Mouse (Mus musculus) forebrain, postnatal 0 days (tissue): ENCODE data around the gene Moxd1. TPM values are rescaled to one million over a fixed set of nuclear protein-coding genes. Genes with fewer than 3 reads are reported as not detected.
A peak's percentile ranks its signal among the peaks of the same experiment; 100 is the strongest.

Source experiments
- ATAC-seq: fragments of 200-750 bp; cut with Nextera tagmentation; 2 replicates; pipeline ENCODE4 v1.8.0; 2017; ENCODE audit warnings: mild to moderate bottlenecking, moderate library complexity
- DNase-seq: peaks from one replicate; pipeline ENCODE4 v3.0.0-alpha.2; 2015
- H3K27ac ChIP-seq: fragments of 300-500 bp; sonication (generic); 2 replicates; pipeline ENCODE4 v1.5.1; 2014; ENCODE audit warnings: low read depth, mild to moderate bottlenecking, antibody characterized with exemption, low read length, moderate library complexity, mixed read lengths
- H3K27me3 ChIP-seq: fragments of 300-500 bp; sonication (generic); 2 replicates; pipeline ENCODE4 v1.6.1; 2014; ENCODE audit warnings: mild to moderate bottlenecking, low read length, mixed read lengths; ENCODE audit not compliant: insufficient read depth
- H3K36me3 ChIP-seq: fragments of 300-500 bp; sonication (generic); 2 replicates; pipeline ENCODE4 v1.6.1; 2014; ENCODE audit warnings: mild to moderate bottlenecking, moderate library complexity; ENCODE audit not compliant: insufficient read depth
- H3K4me1 ChIP-seq: fragments of 300-500 bp; sonication (generic); 2 replicates; pipeline ENCODE4 v1.6.1; 2014; ENCODE audit warnings: antibody characterized with exemption; ENCODE audit not compliant: insufficient read depth
- H3K4me2 ChIP-seq: fragments of 300-500 bp; sonication (generic); 2 replicates; pipeline ENCODE4 v1.6.1; 2014; ENCODE audit warnings: low read depth, mild to moderate bottlenecking, moderate library complexity
- H3K4me3 ChIP-seq: fragments of 300-500 bp; sonication (generic); 2 replicates; pipeline ENCODE4 v1.5.1; 2014; ENCODE audit warnings: low read depth, low read length, mixed read lengths
- H3K9ac ChIP-seq: fragments of 300-500 bp; sonication (generic); 2 replicates; pipeline ENCODE4 v1.6.1; 2014; ENCODE audit warnings: mild to moderate bottlenecking
- H3K9me3 ChIP-seq: fragments of 300-500 bp; sonication (generic); 2 replicates; pipeline ENCODE4 v1.6.1; 2016; ENCODE audit warnings: low read length
- CTCF ChIP-seq: sonication (generic); IDR thresholded peaks from 2 replicates; pipeline ENCODE4 v1.5.1; 2016; ENCODE audit warnings: antibody characterized with exemption, control low read depth, low read depth
- WGBS: fragments of 180-500 bp; shearing (Covaris S2); extraction: QIAGEN DNeasy Blood & Tissue Kit; methylation state at CpG from one replicate; pipeline ENCODE4 v1.1.7; 2014; 5-methylcytosine and 5-hydroxymethylcytosine counted together
- polyA plus RNA-seq: library from polyadenylated mRNA; unstranded; fragments of >200 nt; fragmentation: Nextera tagmentation; extraction: Ambion mirVana; gene quantifications from 2 replicates; pipeline ENCODE4 v1.2.1, GENCODE M21; 2015
- total RNA-seq: library from RNA; depleted of rRNA; stranded (reverse); fragments of >200 nt; gene quantifications from 2 replicates; pipeline ENCODE4 v1.2.3, GENCODE M21; 2014

Gene Moxd1
- total and polyA plus RNA-seq, 2 experiments from 2014 or later = 3.3 to 5.1 TPM

- no peak overlapping the region for H3K27ac ChIP-seq
- ATAC-seq = no peak
- H3K36me3 ChIP-seq = no peaks in the 10 kb centered on the region
- H3K9me3 ChIP-seq = no peaks in the 10 kb centered on the region
- H3K4me2 ChIP-seq = no peak overlapping the region
- TF ChIP-seq CTCF = no peak
- no peak overlapping the region for H3K4me3 ChIP-seq
- H3K4me1 ChIP-seq = no peaks in the 10 kb centered on the region
- no peak for DNase-seq
- 55% methylated on average over 6 of the region's 6 CpGs for WGBS
- H3K27me3 ChIP-seq = 0 out of 2 replicates have a peak, but pooled peaks cover 5% of the 10 kb centered on the region
- H3K9ac ChIP-seq = no peak overlapping the region
Observed at GRCm38 (mm10) chr10:24217558-24218268, 5.6 kb upstream of the Moxd1 start.

GRCm38 (mm10) chr10:24220931-24221330 lies 2.4 kb upstream of the Moxd1 start:
- no peak for ATAC-seq
- Histone ChIP-seq H3K4me2 (no peak overlapping the region), H3K27ac (no peak overlapping the region), H3K4me3 (no peak overlapping the region), H3K36me3 (no peaks in the 10 kb centered on the region), H3K27me3 (peaks cover 17% of the 10 kb centered on the region), H3K9ac (no peak overlapping the region), H3K9me3 (no peaks in the 10 kb centered on the region), H3K4me1 (no peaks in the 10 kb centered on the region)
- DNase-seq = no peak
- 66% methylated on average over 5 of the region's 5 CpGs for WGBS
- no peak for TF ChIP-seq CTCF

GRCm38 (mm10) chr10:24222911-24223310 lies 406 bp upstream of the Moxd1 start:
- H3K4me3 ChIP-seq = peak overlapping the region; percentile 40
- peaks cover 17% of the 10 kb centered on the region for H3K27me3 ChIP-seq
- no peaks in the 10 kb centered on the region for H3K36me3 ChIP-seq
- no peaks in the 10 kb centered on the region for H3K9me3 ChIP-seq
- no peak overlapping the region for H3K27ac ChIP-seq
- peak overlapping the region; percentile 83 for H3K4me2 ChIP-seq
- no peaks in the 10 kb centered on the region for H3K4me1 ChIP-seq
- H3K9ac ChIP-seq = peak overlapping the region; percentile 29; the same call in 1 of the 2 replicates
- no peak for TF ChIP-seq CTCF
- DNase-seq (no peak), ATAC-seq (no peak; the same call in 1 of the 2 replicates)
- WGBS = 13% methylated on average over 6 of the region's 6 CpGs

- no peaks in the 10 kb centered on the region for H3K4me1 ChIP-seq
- no peak for TF ChIP-seq CTCF
- no peak for DNase-seq
- no peak for ATAC-seq
- H3K9me3 ChIP-seq = no peaks in the 10 kb centered on the region
- 38% methylated on average over 8 of the region's 8 CpGs for WGBS
- H3K4me2 ChIP-seq = no peak overlapping the region
- H3K4me3 ChIP-seq = no peak overlapping the region
- H3K27ac ChIP-seq = no peak overlapping the region
- H3K27me3 ChIP-seq = peaks cover 17% of the 10 kb centered on the region
- no peak overlapping the region for H3K9ac ChIP-seq
- H3K36me3 ChIP-seq = no peaks in the 10 kb centered on the region
Observed at GRCm38 (mm10) chr10:24224591-24224990, 1.3 kb downstream of the Moxd1 start.

GRCm38 (mm10) chr10:24228318-24229183 lies 5.2 kb downstream of the Moxd1 start:
- peaks cover 11% of the 10 kb centered on the region for H3K27me3 ChIP-seq
- DNase-seq (no peak), ATAC-seq (peak; percentile 25)
- H3K27ac ChIP-seq = no peak overlapping the region
- no peaks in the 10 kb centered on the region for H3K4me1 ChIP-seq
- TF ChIP-seq CTCF = no peak
- no peaks in the 10 kb centered on the region for H3K9me3 ChIP-seq
- no peaks in the 10 kb centered on the region for H3K36me3 ChIP-seq
- H3K4me2 ChIP-seq = no peak overlapping the region
- no peak overlapping the region for H3K9ac ChIP-seq
- 27% methylated on average over 12 of the region's 12 CpGs for WGBS
- no peak overlapping the region for H3K4me3 ChIP-seq

- no peak for TF ChIP-seq CTCF
- no peaks in the 10 kb centered on the region for H3K9me3 ChIP-seq
- ATAC-seq = no peak
- no peak overlapping the region for H3K4me3 ChIP-seq
- DNase-seq = no peak
- no peak overlapping the region for H3K27ac ChIP-seq
- no peaks in the 10 kb centered on the region for H3K36me3 ChIP-seq
- no peak overlapping the region for H3K9ac ChIP-seq
- no peaks in the 10 kb centered on the region for H3K27me3 ChIP-seq
- no peak overlapping the region for H3K4me2 ChIP-seq
- 38% methylated on average over 4 of the region's 4 CpGs for WGBS
- H3K4me1 ChIP-seq = peaks cover 9% of the 10 kb centered on the region
Observed at GRCm38 (mm10) chr10:24232281-24232680, 9.0 kb downstream of the Moxd1 start.
